Mouse (Mus musculus) liver, embryonic 12.5 days (tissue): Measurements from ENCODE around the gene Nono. TPM values are rescaled to one million over a fixed set of nuclear protein-coding genes. Genes with fewer than 3 reads are reported as not detected.
"Not testable (repeated sequence)": the region's sequence is repeated elsewhere in the genome, so short reads cannot be mapped to it uniquely, and the experiment has no call there.

Source experiments
- ATAC-seq: fragments of 200-750 bp; cut with Nextera tagmentation; 2 replicates; pipeline ENCODE4 v1.8.0; 2017; ENCODE audit warnings: moderate number of reproducible peaks, mild to moderate bottlenecking, moderate library complexity
- H3K27ac ChIP-seq: fragments of 300-500 bp; sonication (generic); 2 replicates; pipeline ENCODE4 v1.5.1; 2016; ENCODE audit warnings: mild to moderate bottlenecking
- H3K27me3 ChIP-seq: fragments of 300-500 bp; sonication (generic); replicated peaks from 2 replicates; pipeline ENCODE4 v1.6.1; 2016; ENCODE audit warnings: mild to moderate bottlenecking, moderate library complexity
- H3K36me3 ChIP-seq: fragments of 300-500 bp; sonication (generic); 2 replicates; pipeline ENCODE4 v1.6.1; 2016; ENCODE audit warnings: mild to moderate bottlenecking, moderate library complexity
- H3K4me1 ChIP-seq: fragments of 300-500 bp; sonication (generic); 2 replicates; pipeline ENCODE4 v1.6.1; 2016
- H3K4me2 ChIP-seq: fragments of 300-500 bp; sonication (generic); 2 replicates; pipeline ENCODE4 v1.6.1; 2016; ENCODE audit warnings: mild to moderate bottlenecking, moderate library complexity
- H3K4me3 ChIP-seq: fragments of 300-500 bp; sonication (generic); 2 replicates; pipeline ENCODE4 v1.5.1; 2016; ENCODE audit warnings: mild to moderate bottlenecking, moderate library complexity
- H3K9ac ChIP-seq: fragments of 300-500 bp; sonication (generic); 2 replicates; pipeline ENCODE4 v1.6.1; 2016; ENCODE audit warnings: mild to moderate bottlenecking, moderate library complexity
- H3K9me3 ChIP-seq: fragments of 300-500 bp; sonication (generic); replicated peaks from 2 replicates; pipeline ENCODE4 v1.6.1; 2016; ENCODE audit warnings: mild to moderate bottlenecking, moderate library complexity
- WGBS: fragments of 180-500 bp; shearing (Covaris S2); methylation state at CpG from one replicate; pipeline ENCODE4 v1.1.7; 2016; ENCODE audit not compliant: insufficient replicate concordance; 5-methylcytosine and 5-hydroxymethylcytosine counted together
- polyA plus RNA-seq: library from polyadenylated mRNA; unstranded; fragments of >200 nt; fragmentation: Nextera tagmentation; extraction: Ambion mirVana; gene quantifications from 2 replicates; pipeline ENCODE4 v1.2.1, GENCODE M21; 2016

The Nono gene
- polyA plus RNA-seq, 1 experiment from 2014 or later, result 193 TPM

DNA sequence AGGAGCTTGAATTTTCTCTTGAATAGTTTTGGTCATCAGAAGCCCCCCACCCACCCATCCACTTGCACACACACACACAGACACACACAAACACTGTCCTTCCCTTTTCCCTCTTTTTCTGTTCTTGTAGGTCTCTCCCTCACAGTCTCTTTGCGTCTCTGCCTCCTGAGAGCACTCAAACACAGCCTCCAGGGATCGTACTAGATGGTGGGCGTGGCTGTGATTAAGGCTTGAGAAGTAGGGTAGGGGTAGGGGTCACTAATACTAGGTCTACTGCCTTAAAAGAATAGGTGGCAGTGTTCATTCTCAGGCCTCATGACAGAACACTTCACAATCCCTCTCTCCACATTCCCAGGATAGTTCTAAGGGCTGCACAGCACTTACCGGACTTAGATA is 8.4 kb upstream of the Nono start, which contains the start of gene Zmym3:
Zmym3 (minus strand) TSS at position 150 of the 396 bp plus-strand sequence.
- ATAC-seq, result no peak
- H3K27me3 ChIP-seq, result peaks cover 4% of the 10 kb centered on the region; the same call in 1 of the 2 replicates
- H3K4me1 ChIP-seq, result peaks cover 24% of the 10 kb centered on the region
- H3K4me3 ChIP-seq, result peak within 1 kb of the TSS; percentile 67
- H3K4me2 ChIP-seq, result peak within 1 kb of the TSS; percentile 71
- WGBS, result 35% methylated on average over 4 of the region's 4 CpGs
- H3K27ac ChIP-seq, result peak within 1 kb of the TSS; percentile 54; the same call in 1 of the 2 replicates
- H3K36me3 ChIP-seq, result no peaks in the 10 kb centered on the region
- no peaks in the 10 kb centered on the region for H3K9me3 ChIP-seq
- H3K9ac ChIP-seq, result peak within 1 kb of the TSS; percentile 71

DNA sequence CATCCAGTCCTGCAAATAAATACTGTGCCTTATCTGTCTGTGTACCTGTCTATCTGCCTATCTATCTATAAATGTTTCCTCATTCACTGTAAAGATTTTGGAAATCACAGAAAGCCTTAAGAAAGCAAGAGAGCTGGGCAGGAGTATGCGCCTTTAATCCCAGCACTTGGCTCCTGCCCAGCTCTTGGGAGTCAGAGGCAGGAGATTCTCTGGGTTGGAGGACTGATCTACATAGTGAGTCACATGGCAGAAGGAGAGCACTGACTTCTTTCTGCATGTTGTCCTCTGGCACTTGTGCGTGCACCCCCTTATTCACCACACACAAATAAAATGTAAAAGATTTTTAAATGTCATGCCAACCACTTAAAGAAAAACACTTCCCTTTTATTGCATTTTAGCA is 5.7 kb upstream of the Nono start:
- H3K9ac ChIP-seq, result no peak overlapping the region
- H3K9me3 ChIP-seq, result no peaks in the 10 kb centered on the region
- H3K27me3 ChIP-seq, result peaks cover 4% of the 10 kb centered on the region; the same call in 1 of the 2 replicates
- H3K4me2 ChIP-seq, result no peak overlapping the region
- no peak for ATAC-seq
- H3K4me1 ChIP-seq, result peaks cover 27% of the 10 kb centered on the region
- H3K4me3 ChIP-seq, result no peak overlapping the region
- H3K27ac ChIP-seq, result no peak overlapping the region
- no peaks in the 10 kb centered on the region for H3K36me3 ChIP-seq
- WGBS, result 77% methylated on average over 2 of the region's 2 CpGs

GRCm38 (mm10) chrX:101427774-101428173 is 1.3 kb upstream of the Nono start:
- ATAC-seq, result no peak
- Histone ChIP-seq H3K27me3 (no peaks in the 10 kb centered on the region), H3K4me2 (peak overlapping the region; percentile 67; the same call in 1 of the 2 replicates), H3K27ac (peak overlapping the region; percentile 90; the same call in 1 of the 2 replicates), H3K4me1 (peaks cover 21% of the 10 kb centered on the region), H3K9me3 (no peaks in the 10 kb centered on the region), H3K36me3 (peaks cover 16% of the 10 kb centered on the region), H3K4me3 (no peak overlapping the region), H3K9ac (no peak overlapping the region)
- 0% methylated on average over 1 of the region's 1 CpGs for WGBS

DNA sequence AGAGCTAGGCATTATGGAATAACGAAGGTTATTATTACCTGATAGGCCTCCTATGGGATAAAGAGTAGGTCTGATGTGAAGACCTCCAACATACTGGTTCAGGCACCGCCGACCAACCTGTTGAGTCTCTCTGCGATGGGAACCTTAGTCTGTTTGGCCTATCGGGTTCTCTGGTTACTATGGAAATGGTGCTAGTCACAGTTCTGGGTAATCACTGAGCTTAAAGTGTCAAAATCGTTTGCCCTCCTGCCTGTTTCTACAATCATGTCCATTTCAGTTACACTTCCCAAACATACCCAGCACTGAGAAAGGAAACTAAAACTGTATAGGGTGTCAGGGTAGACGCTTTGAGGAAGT is 355 bp upstream of the Nono start:
- peaks cover 21% of the 10 kb centered on the region for H3K4me1 ChIP-seq
- H3K27me3 ChIP-seq, result no peaks in the 10 kb centered on the region
- WGBS, result 24% methylated on average over 7 of the region's 7 CpGs
- peak overlapping the region; percentile 90 for H3K27ac ChIP-seq
- H3K9ac ChIP-seq, result peak overlapping the region; percentile 61
- H3K9me3 ChIP-seq, result no peaks in the 10 kb centered on the region
- peaks cover 24% of the 10 kb centered on the region for H3K36me3 ChIP-seq
- no peak for ATAC-seq
- H3K4me2 ChIP-seq, result peak overlapping the region; percentile 67
- H3K4me3 ChIP-seq, result peak overlapping the region; percentile 74

DNA sequence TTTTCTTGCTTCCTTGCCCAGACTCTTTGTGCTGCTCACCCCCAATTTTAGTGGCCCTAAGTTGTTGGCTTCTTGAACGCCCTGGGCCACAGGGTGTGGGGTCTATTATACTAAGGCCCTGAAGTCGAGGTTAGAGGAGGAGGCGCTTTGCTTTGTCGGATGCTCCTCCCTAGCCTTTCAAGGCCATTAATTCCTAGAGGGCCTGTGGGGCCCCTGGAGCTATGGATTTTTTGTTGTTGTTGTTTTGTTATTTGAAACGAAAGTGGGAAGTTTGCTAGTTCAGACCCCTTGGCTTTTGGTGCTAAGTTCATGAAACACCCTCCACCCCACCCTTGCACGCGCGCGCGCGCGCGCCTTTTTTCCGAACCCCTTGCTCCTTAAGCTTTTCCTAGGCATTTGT is 858 bp downstream of the Nono start:
- Histone ChIP-seq H3K4me3 (peak overlapping the region; percentile 74), H3K27me3 (no peaks in the 10 kb centered on the region), H3K36me3 (peaks cover 32% of the 10 kb centered on the region), H3K27ac (peak overlapping the region; percentile 90), H3K4me1 (peaks cover 21% of the 10 kb centered on the region), H3K4me2 (peak overlapping the region; percentile 67), H3K9ac (peak overlapping the region; percentile 83), H3K9me3 (no peaks in the 10 kb centered on the region)
- peak; percentile 53 for ATAC-seq
- 17% methylated on average over 14 of the region's 14 CpGs for WGBS

DNA sequence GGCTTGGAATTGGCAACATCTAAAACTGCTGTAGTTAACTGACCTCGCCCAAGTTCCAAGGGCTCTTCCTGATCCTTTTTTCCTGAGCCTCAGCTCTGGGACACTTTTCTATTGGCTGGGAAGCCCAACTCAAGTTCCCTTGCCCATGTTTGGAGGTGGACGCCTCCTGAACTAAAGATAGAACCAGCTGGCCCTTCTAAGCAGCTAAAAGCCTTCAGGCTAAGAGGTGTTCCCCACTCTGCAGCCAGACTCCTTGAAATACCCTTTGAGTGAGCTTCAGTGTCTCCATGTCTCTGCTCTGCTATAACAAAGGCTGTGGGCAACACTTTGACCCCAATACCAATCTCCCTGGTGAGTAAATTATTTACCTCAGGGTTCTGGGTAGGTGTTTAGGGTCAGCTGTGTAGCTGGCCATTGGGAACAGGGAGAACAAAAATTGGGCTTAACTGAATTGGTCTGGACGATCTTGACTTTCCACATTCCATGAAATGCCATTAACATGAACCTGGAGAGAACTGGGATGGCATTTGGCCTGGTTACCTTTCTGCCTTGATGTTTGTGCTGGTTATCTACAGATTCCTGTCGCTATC is 19.9 kb downstream of the Nono start, which contains the start of gene Itgb1bp2:
Itgb1bp2 (plus strand) TSS at position 203 of the 590 bp plus-strand sequence.
- Histone ChIP-seq H3K36me3 (peaks cover 81% of the 10 kb centered on the region), H3K9ac (no peak within 1 kb of the TSS), H3K4me2 (no peak within 1 kb of the TSS), H3K27ac (no peak within 1 kb of the TSS), H3K27me3 (no peaks in the 10 kb centered on the region), H3K4me1 (no peaks in the 10 kb centered on the region), H3K9me3 (no peaks in the 10 kb centered on the region), H3K4me3 (no peak within 1 kb of the TSS)
- WGBS, result 68% methylated on average over 4 of the region's 4 CpGs
- ATAC-seq, result no peak

- WGBS, result 53% methylated on average over 1 of the region's 1 CpGs
- no peaks in the 10 kb centered on the region for H3K9me3 ChIP-seq
- H3K27ac ChIP-seq, result no peak overlapping the region
- no peak overlapping the region for H3K9ac ChIP-seq
- H3K4me2 ChIP-seq, result no peak overlapping the region
- H3K4me3 ChIP-seq, result no peak overlapping the region
- H3K27me3 ChIP-seq, result no peaks in the 10 kb centered on the region
- peaks cover 63% of the 10 kb centered on the region for H3K36me3 ChIP-seq
- no peaks in the 10 kb centered on the region for H3K4me1 ChIP-seq
- ATAC-seq, result no peak
Measured at GRCm38 (mm10) chrX:101451147-101451546, 22.0 kb downstream of the Nono start.

DNA sequence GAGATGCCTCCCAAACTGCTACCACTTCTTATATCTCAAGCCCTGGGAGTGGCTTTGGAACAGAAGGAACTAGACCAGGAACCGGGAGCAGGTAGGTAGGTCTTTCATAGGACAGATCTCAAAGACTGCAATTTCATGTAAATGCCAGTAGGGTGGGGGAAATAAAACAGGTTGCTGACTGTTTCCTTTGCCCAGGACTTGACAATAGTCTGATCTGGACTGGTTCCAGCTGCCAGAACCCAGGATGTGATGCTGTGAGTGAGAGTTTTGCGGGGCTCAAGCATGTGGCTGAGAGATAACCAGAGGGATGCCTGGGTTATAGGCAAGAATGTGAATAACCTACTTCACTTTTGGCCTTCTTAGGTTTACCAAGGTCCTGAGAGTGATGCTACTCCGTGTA is 22.5 kb downstream of the Nono start:
- Histone ChIP-seq H3K4me3 (no peak overlapping the region), H3K27me3 (no peaks in the 10 kb centered on the region), H3K27ac (no peak overlapping the region), H3K4me1 (no peaks in the 10 kb centered on the region), H3K9me3 (no peaks in the 10 kb centered on the region), H3K9ac (no peak overlapping the region), H3K4me2 (no peak overlapping the region), H3K36me3 (peaks cover 59% of the 10 kb centered on the region)
- WGBS, result 69% methylated on average over 3 of the region's 3 CpGs
- ATAC-seq, result no peak

- no peak for ATAC-seq
- 80% methylated on average over 4 of the region's 4 CpGs for WGBS
Measured at GRCm38 (mm10) chrX:101472202-101472601, 43.1 kb downstream of the Nono start.

GRCm38 (mm10) chrX:101481604-101482350 is 52.7 kb downstream of the Nono start:
- Histone ChIP-seq H3K27me3 (no peaks in the 10 kb centered on the region), H3K9me3 (no peaks in the 10 kb centered on the region), H3K4me2 (no peak overlapping the region), H3K9ac (no peak overlapping the region), H3K4me1 (no peaks in the 10 kb centered on the region), H3K36me3 (peaks cover 8% of the 10 kb centered on the region; the same call in 1 of the 2 replicates), H3K4me3 (no peak overlapping the region), H3K27ac (no peak overlapping the region)
- WGBS, result 79% methylated on average over 6 of the region's 6 CpGs
- ATAC-seq, result no peak

More at GRCm38 (mm10) chrX:101472202-101472601, 43.1 kb downstream of the Nono start:
- Histone ChIP-seq H3K36me3 (peaks cover 35% of the 10 kb centered on the region), H3K4me3 (no peak overlapping the region), H3K4me1 (no peaks in the 10 kb centered on the region), H3K9ac (no peak overlapping the region), H3K27me3 (no peaks in the 10 kb centered on the region), H3K27ac (no peak overlapping the region), H3K4me2 (no peak overlapping the region), H3K9me3 (no peaks in the 10 kb centered on the region)

DNA sequence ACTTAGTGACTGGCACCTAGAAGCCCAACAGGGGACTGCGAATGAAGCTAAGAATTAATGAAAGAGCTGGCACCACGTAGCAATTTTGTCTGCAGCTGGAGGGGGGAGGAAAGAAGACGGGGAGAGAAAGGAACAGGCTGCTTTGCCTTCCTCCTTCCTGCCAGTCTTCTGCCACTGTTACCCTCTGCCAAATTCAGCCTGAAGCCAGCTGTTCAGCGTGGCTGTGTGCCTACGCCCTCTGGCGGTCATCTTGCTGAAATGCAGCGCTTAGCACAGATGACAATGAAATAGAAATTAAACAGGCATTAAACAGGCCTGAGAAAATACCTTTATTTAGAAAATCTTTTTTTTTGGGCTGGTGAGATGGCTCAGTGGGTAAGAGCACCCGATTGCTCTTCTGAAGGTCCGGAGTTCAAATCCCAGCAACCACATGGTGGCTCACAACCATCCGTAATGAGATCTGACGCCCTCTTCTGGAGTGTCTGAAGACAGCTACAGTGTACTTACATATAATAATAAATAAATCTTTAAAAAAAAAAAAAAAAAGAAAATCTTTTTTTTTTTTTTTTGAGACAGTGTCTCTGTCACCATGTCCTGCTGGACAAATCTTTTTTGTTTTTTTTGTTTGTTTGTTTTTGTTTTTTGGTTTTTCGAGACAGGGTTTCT is 57.5 kb downstream of the Nono start:
- H3K27me3 ChIP-seq, result not testable (repeated sequence)

More for the DNA sequence above, 57.5 kb downstream of the Nono start:
- not testable (repeated sequence) for H3K4me1 ChIP-seq, H3K4me2 ChIP-seq, ATAC-seq, H3K36me3 ChIP-seq, H3K9ac ChIP-seq, H3K27ac ChIP-seq, H3K4me3 ChIP-seq, H3K9me3 ChIP-seq
- 28% methylated on average over 12 of the region's 12 CpGs for WGBS
